Mouse (Mus musculus): Measurements from ENCODE around the gene Tedc1.

GRCm38 (mm10) chr12:113152272-113152661, 4.0 kb upstream of the Tedc1 start:
- no peak for TF ChIP-seq CTCF (IDR thresholded peaks at IDR 0.05; ENCODE audit: extremely low read depth, insufficient read depth, low read length)
- TF ChIP-seq POLR2A (IDR thresholded peaks at IDR 0.05; ENCODE audit: extremely low read depth, insufficient read depth, low read length), result no peak

Measured in cortical plate, adult 2 months (tissue).